Mouse (Mus musculus): ENCODE results near the gene Hmgcs1.
"Not testable (repeated sequence)": the region's sequence is repeated elsewhere in the genome, so short reads cannot be mapped to it uniquely, and the experiment has no call there.

Hmgcs1 gene

GRCm38 (mm10) chr13:119706278-119706880 is 16.2 kb downstream of the Hmgcs1 start:
- DNase-seq (ENCODE audit: low spot score), result not testable (repeated sequence)

GRCm38 (mm10) chr13:119706953-119707352 is 16.8 kb downstream of the Hmgcs1 start:
- DNase-seq (ENCODE audit: low spot score), result no peak

- DNase-seq (ENCODE audit: low spot score), result no peak
Observed at GRCm38 (mm10) chr13:119707906-119708305, 17.7 kb downstream of the Hmgcs1 start.

- DNase-seq (ENCODE audit: low spot score), result no peak
Observed at GRCm38 (mm10) chr13:119708941-119709340, 18.8 kb downstream of the Hmgcs1 start.

- DNase-seq (ENCODE audit: low spot score), result no peak
Observed at GRCm38 (mm10) chr13:119709388-119710267, 19.4 kb downstream of the Hmgcs1 start.

GRCm38 (mm10) chr13:119710268-119710610 is 20.1 kb downstream of the Hmgcs1 start:
- DNase-seq (ENCODE audit: low spot score), result peak; percentile 12

GRCm38 (mm10) chr13:119712463-119712862 is 22.3 kb downstream of the Hmgcs1 start:
- DNase-seq (ENCODE audit: low spot score), result no peak

- DNase-seq (ENCODE audit: low spot score), result no peak
Observed at GRCm38 (mm10) chr13:119713107-119713787, 23.1 kb downstream of the Hmgcs1 start.

GRCm38 (mm10) chr13:119713821-119714220 is 23.6 kb downstream of the Hmgcs1 start:
- DNase-seq (ENCODE audit: low spot score), result no peak

- DNase-seq (ENCODE audit: low spot score), result no peak
Observed at GRCm38 (mm10) chr13:119716105-119716504, 25.9 kb downstream of the Hmgcs1 start.

- DNase-seq (ENCODE audit: low spot score), result no peak
Observed at GRCm38 (mm10) chr13:119722447-119722846, 32.3 kb downstream of the Hmgcs1 start.

- DNase-seq (ENCODE audit: low spot score), result no peak
Observed at GRCm38 (mm10) chr13:119723368-119723767, 33.2 kb downstream of the Hmgcs1 start.

- DNase-seq (ENCODE audit: low spot score), result no peak
Observed at GRCm38 (mm10) chr13:119724541-119724940, 34.4 kb downstream of the Hmgcs1 start.

- no peak for DNase-seq (ENCODE audit: low spot score)
Observed at GRCm38 (mm10) chr13:119727608-119728387, 37.6 kb downstream of the Hmgcs1 start.

- no peak for DNase-seq (ENCODE audit: low spot score)
Observed at GRCm38 (mm10) chr13:119729406-119729805, 39.2 kb downstream of the Hmgcs1 start.

- no peak for DNase-seq (ENCODE audit: low spot score)
Observed at GRCm38 (mm10) chr13:119731448-119731847, 41.3 kb downstream of the Hmgcs1 start.

- DNase-seq (ENCODE audit: low spot score), result no peak
Observed at GRCm38 (mm10) chr13:119741390-119742237, 51.4 kb downstream of the Hmgcs1 start.

GRCm38 (mm10) chr13:119742711-119743415 is 52.7 kb downstream of the Hmgcs1 start:
- no peak for DNase-seq (ENCODE audit: low spot score)

GRCm38 (mm10) chr13:119743470-119743869 is 53.3 kb downstream of the Hmgcs1 start:
- DNase-seq (ENCODE audit: low spot score), result no peak

- DNase-seq (ENCODE audit: low spot score), result no peak
Observed at GRCm38 (mm10) chr13:119746930-119747329, 56.8 kb downstream of the Hmgcs1 start.
